Mouse (Mus musculus): ENCODE data around the gene Dip2b.

The Dip2b gene

GRCm38 (mm10) chr15:100129151-100129790 lies 90.8 kb downstream of the Dip2b start:
- no peak for DNase-seq (ENCODE audit: low spot score in 2 of 2)

- DNase-seq (ENCODE audit: low spot score in 2 of 2) = no peak
Measured at GRCm38 (mm10) chr15:100139665-100140064, 101.2 kb downstream of the Dip2b start.

GRCm38 (mm10) chr15:100140428-100140827 lies 102.0 kb downstream of the Dip2b start:
- no peak for DNase-seq (ENCODE audit: low spot score in 2 of 2)

- DNase-seq (ENCODE audit: low spot score in 2 of 2) = no peak
Measured at GRCm38 (mm10) chr15:100143091-100143801, 104.8 kb downstream of the Dip2b start.

- DNase-seq (ENCODE audit: low spot score in 2 of 2) = no peak
Measured at GRCm38 (mm10) chr15:100144854-100145824, 106.7 kb downstream of the Dip2b start.

GRCm38 (mm10) chr15:100145917-100146316 lies 107.5 kb downstream of the Dip2b start:
- DNase-seq (ENCODE audit: low spot score in 2 of 2) = no peak

- DNase-seq (ENCODE audit: low spot score in 2 of 2) = no peak
Measured at GRCm38 (mm10) chr15:100150593-100150992, 112.1 kb downstream of the Dip2b start.

GRCm38 (mm10) chr15:100152321-100152720 lies 113.9 kb downstream of the Dip2b start:
- no peak for DNase-seq (ENCODE audit: low spot score in 2 of 2)

GRCm38 (mm10) chr15:100153024-100153423 lies 114.6 kb downstream of the Dip2b start:
- no peak for DNase-seq (ENCODE audit: low spot score in 2 of 2)

GRCm38 (mm10) chr15:100156095-100156707 lies 117.7 kb downstream of the Dip2b start:
- no peak for DNase-seq (ENCODE audit: low spot score in 2 of 2)

- no peak for DNase-seq (ENCODE audit: low spot score in 2 of 2)
Measured at GRCm38 (mm10) chr15:100156781-100157470, 118.5 kb downstream of the Dip2b start.

GRCm38 (mm10) chr15:100158985-100159384 lies 120.5 kb downstream of the Dip2b start:
- no peak for DNase-seq (ENCODE audit: low spot score in 2 of 2)

GRCm38 (mm10) chr15:100161747-100162280 lies 123.3 kb downstream of the Dip2b start:
- DNase-seq (ENCODE audit: low spot score in 2 of 2) = no peak

GRCm38 (mm10) chr15:100163381-100164051 lies 125.1 kb downstream of the Dip2b start:
- no peak for DNase-seq (ENCODE audit: low spot score in 2 of 2)

GRCm38 (mm10) chr15:100166464-100166863 lies 128.0 kb downstream of the Dip2b start:
- DNase-seq (ENCODE audit: low spot score in 2 of 2) = no peak

- DNase-seq (ENCODE audit: low spot score in 2 of 2) = no peak
Measured at GRCm38 (mm10) chr15:100167791-100168190, 129.3 kb downstream of the Dip2b start.

- DNase-seq (ENCODE audit: low spot score in 2 of 2) = no peak
Measured at GRCm38 (mm10) chr15:100168191-100168606, 129.7 kb downstream of the Dip2b start.

GRCm38 (mm10) chr15:100175176-100175575 lies 136.7 kb downstream of the Dip2b start:
- no peak for DNase-seq (ENCODE audit: low spot score in 2 of 2)

GRCm38 (mm10) chr15:100177167-100177566 lies 138.7 kb downstream of the Dip2b start:
- no peak for DNase-seq (ENCODE audit: low spot score in 2 of 2)

- no peak for DNase-seq (ENCODE audit: low spot score in 2 of 2)
Measured at GRCm38 (mm10) chr15:100177575-100177974, 139.1 kb downstream of the Dip2b start.
